Mouse (Mus musculus) E14TG2a.4 (cell line): ENCODE measurements around the gene Npas3.

Experiments
- CTCF ChIP-seq: conservative IDR thresholded peaks from 2 replicates; pipeline ENCODE4 v1.5.1; 2014; ENCODE audit warnings: low read length
- POU5F1 ChIP-seq: IDR thresholded peaks from 2 replicates; pipeline ENCODE4 v1.6.1; 2014; ENCODE audit warnings: low read length, borderline replicate concordance

DNA sequence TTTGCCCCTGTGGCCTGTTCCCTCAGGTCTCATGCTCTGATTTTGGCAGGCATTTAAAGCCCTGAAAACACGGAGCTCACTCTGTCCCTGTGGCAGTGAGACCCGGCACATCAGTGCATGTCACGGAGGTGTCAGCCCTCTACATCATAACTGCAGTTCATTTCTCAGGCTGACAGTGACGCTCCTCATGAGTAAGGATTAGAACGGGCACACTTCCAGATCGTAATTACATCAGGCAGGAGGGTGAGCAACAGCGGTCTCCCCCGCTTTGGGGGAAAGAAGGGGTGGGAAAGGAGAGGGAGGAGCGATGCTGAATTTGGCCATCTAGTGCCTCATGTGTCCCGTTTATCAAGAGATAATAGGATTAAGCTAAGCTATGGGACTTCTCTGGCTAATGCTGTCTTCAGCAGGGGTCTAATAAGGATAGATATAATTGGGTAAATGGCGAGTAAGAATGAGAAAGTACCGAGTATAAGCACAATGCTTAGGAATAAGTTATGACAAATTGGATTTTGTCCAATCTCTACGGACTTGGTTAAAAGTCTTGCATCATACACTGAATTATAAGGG lies 505.0 kb downstream of the Npas3 start:
- TF ChIP-seq CTCF (no peak), POU5F1 (no peak)
